Mouse (Mus musculus) kidney, embryonic 16.5 days (tissue): ENCODE measurements around the gene Vwa3a. TPM values are rescaled to one million over a fixed set of nuclear protein-coding genes. Genes with fewer than 3 reads are reported as not detected.

Experiments
- ATAC-seq: fragments of 200-750 bp; cut with Nextera tagmentation; 2 replicates; pipeline ENCODE4 v1.8.0; 2017; ENCODE audit warnings: moderate TSS enrichment; ENCODE audit not compliant: low FRiP score, low TSS enrichment
- H3K27ac ChIP-seq: fragments of 300-500 bp; sonication (generic); 2 replicates; pipeline ENCODE4 v1.5.1; 2014; ENCODE audit warnings: low read length
- H3K27me3 ChIP-seq: fragments of 300-500 bp; sonication (generic); 2 replicates; pipeline ENCODE4 v1.6.1; 2014; ENCODE audit warnings: low read length, control low read depth, mixed read lengths; ENCODE audit not compliant: insufficient read depth
- H3K36me3 ChIP-seq: fragments of 300-500 bp; sonication (generic); 2 replicates; pipeline ENCODE4 v1.6.1; 2014; ENCODE audit warnings: low read length, control low read depth, mixed read lengths; ENCODE audit not compliant: insufficient read depth
- H3K4me1 ChIP-seq: fragments of 300-500 bp; sonication (generic); 2 replicates; pipeline ENCODE4 v1.6.1; 2014; ENCODE audit warnings: low read length, control low read depth, mixed read lengths; ENCODE audit not compliant: insufficient read depth
- H3K4me2 ChIP-seq: fragments of 300-500 bp; sonication (generic); replicated peaks from 2 replicates; pipeline ENCODE4 v1.6.1; 2014; ENCODE audit warnings: low read depth, low read length
- H3K4me3 ChIP-seq: fragments of 300-500 bp; sonication (generic); 2 replicates; pipeline ENCODE4 v1.5.1; 2014; ENCODE audit warnings: mild to moderate bottlenecking, low read length
- H3K9ac ChIP-seq: fragments of 300-500 bp; sonication (generic); replicated peaks from 2 replicates; pipeline ENCODE4 v1.6.1; 2014; ENCODE audit warnings: low read length
- H3K9me3 ChIP-seq: fragments of 300-500 bp; sonication (generic); 2 replicates; pipeline ENCODE4 v1.6.1; 2016; ENCODE audit warnings: low read length, control low read depth
- WGBS: fragments of 180-500 bp; shearing (Covaris S2); extraction: QIAGEN DNeasy Blood & Tissue Kit; methylation state at CpG from one replicate; pipeline ENCODE4 v1.1.7; 2014; 5-methylcytosine and 5-hydroxymethylcytosine counted together
- polyA plus RNA-seq: library from polyadenylated mRNA; unstranded; fragments of >200 nt; fragmentation: Nextera tagmentation; extraction: Ambion mirVana; gene quantifications from 2 replicates; pipeline ENCODE4 v1.2.1, GENCODE M21; 2015

Vwa3a gene
- polyA plus RNA-seq, 1 experiment from 2014 or later: 0.11 TPM

- H3K27me3 ChIP-seq: no peaks in the 10 kb centered on the region
- ATAC-seq: no peak
- no peaks in the 10 kb centered on the region for H3K4me1 ChIP-seq
- H3K4me3 ChIP-seq: no peak overlapping the region
- H3K4me2 ChIP-seq: no peak overlapping the region
- H3K9me3 ChIP-seq: no peaks in the 10 kb centered on the region
- no peak overlapping the region for H3K9ac ChIP-seq
- H3K36me3 ChIP-seq: no peaks in the 10 kb centered on the region
- H3K27ac ChIP-seq: no peak overlapping the region
- 55% methylated on average over 2 of the region's 2 CpGs for WGBS
Observed at GRCm38 (mm10) chr7:120778012-120778411, 38.9 kb downstream of the Vwa3a start.

- no peaks in the 10 kb centered on the region for H3K27me3 ChIP-seq
- 53% methylated on average over 4 of the region's 4 CpGs for WGBS
Observed at GRCm38 (mm10) chr7:120795544-120795943, 56.4 kb downstream of the Vwa3a start.

GRCm38 (mm10) chr7:120796369-120796768 is 57.3 kb downstream of the Vwa3a start:
- no peak overlapping the region for H3K9ac ChIP-seq
- no peak overlapping the region for H3K27ac ChIP-seq
- no peaks in the 10 kb centered on the region for H3K27me3 ChIP-seq
- no peaks in the 10 kb centered on the region for H3K9me3 ChIP-seq
- H3K4me1 ChIP-seq: no peaks in the 10 kb centered on the region
- no peak overlapping the region for H3K4me2 ChIP-seq
- H3K36me3 ChIP-seq: no peaks in the 10 kb centered on the region
- no peak overlapping the region for H3K4me3 ChIP-seq
- ATAC-seq: no peak
- 67% methylated on average over 3 of the region's 3 CpGs for WGBS

More at GRCm38 (mm10) chr7:120795544-120795943, 56.4 kb downstream of the Vwa3a start:
- Histone ChIP-seq H3K4me2 (no peak overlapping the region), H3K4me3 (no peak overlapping the region), H3K9ac (no peak overlapping the region), H3K9me3 (no peaks in the 10 kb centered on the region), H3K27ac (no peak overlapping the region), H3K4me1 (no peaks in the 10 kb centered on the region), H3K36me3 (no peaks in the 10 kb centered on the region)
- no peak for ATAC-seq

GRCm38 (mm10) chr7:120803268-120803667 is 64.2 kb downstream of the Vwa3a start:
- Histone ChIP-seq H3K4me2 (no peak overlapping the region), H3K36me3 (no peaks in the 10 kb centered on the region), H3K4me3 (no peak overlapping the region), H3K27ac (no peak overlapping the region), H3K9me3 (no peaks in the 10 kb centered on the region), H3K4me1 (no peaks in the 10 kb centered on the region), H3K27me3 (no peaks in the 10 kb centered on the region), H3K9ac (no peak overlapping the region)
- 94% methylated on average over 2 of the region's 2 CpGs for WGBS
- no peak for ATAC-seq

GRCm38 (mm10) chr7:120809705-120810104 is 70.6 kb downstream of the Vwa3a start:
- peaks cover 4% of the 10 kb centered on the region; the same call in 1 of the 2 replicates for H3K4me1 ChIP-seq
- H3K9ac ChIP-seq: no peak overlapping the region; the same call in 1 of the 2 replicates
- no peak overlapping the region for H3K27ac ChIP-seq
- ATAC-seq: peak; percentile 67
- 2% methylated on average over 26 of the region's 27 CpGs for WGBS
- peak overlapping the region; percentile 59 for H3K4me2 ChIP-seq
- H3K4me3 ChIP-seq: peak overlapping the region; percentile 36
- H3K9me3 ChIP-seq: no peaks in the 10 kb centered on the region
- H3K36me3 ChIP-seq: no peaks in the 10 kb centered on the region
- no peaks in the 10 kb centered on the region for H3K27me3 ChIP-seq

- Histone ChIP-seq H3K9ac (no peak within 1 kb of the TSS), H3K36me3 (no peaks in the 10 kb centered on the region), H3K27me3 (0 out of 2 replicates have a peak, but pooled peaks cover 3% of the 10 kb centered on the region), H3K4me3 (no peak within 1 kb of the TSS), H3K4me1 (peaks cover 4% of the 10 kb centered on the region; the same call in 1 of the 2 replicates), H3K27ac (no peak within 1 kb of the TSS), H3K9me3 (no peaks in the 10 kb centered on the region), H3K4me2 (no peak within 1 kb of the TSS)
- ATAC-seq: no peak
- 74% methylated on average over 6 of the region's 6 CpGs for WGBS
Observed at GRCm38 (mm10) chr7:120811834-120812415, 72.8 kb downstream of the Vwa3a start, which contains the start of gene Gm5737. Gm5737 (plus strand) TSS chr7:120812365.

GRCm38 (mm10) chr7:120817552-120817951 is 78.4 kb downstream of the Vwa3a start:
- Histone ChIP-seq H3K4me2 (no peak overlapping the region), H3K36me3 (no peaks in the 10 kb centered on the region), H3K9me3 (no peaks in the 10 kb centered on the region), H3K27ac (no peak overlapping the region), H3K9ac (no peak overlapping the region), H3K4me3 (no peak overlapping the region), H3K27me3 (0 out of 2 replicates have a peak, but pooled peaks cover 3% of the 10 kb centered on the region), H3K4me1 (no peaks in the 10 kb centered on the region)
- 89% methylated on average over 6 of the region's 6 CpGs for WGBS
- ATAC-seq: no peak

- ATAC-seq: no peak
- WGBS: 75% methylated on average over 4 of the region's 4 CpGs
- no peaks in the 10 kb centered on the region for H3K9me3 ChIP-seq
- no peak overlapping the region for H3K27ac ChIP-seq
- H3K36me3 ChIP-seq: no peaks in the 10 kb centered on the region
- H3K4me3 ChIP-seq: no peak overlapping the region
- H3K9ac ChIP-seq: no peak overlapping the region
- H3K4me2 ChIP-seq: no peak overlapping the region
- H3K27me3 ChIP-seq: 0 out of 2 replicates have a peak, but pooled peaks cover 3% of the 10 kb centered on the region
- no peaks in the 10 kb centered on the region for H3K4me1 ChIP-seq
Observed at GRCm38 (mm10) chr7:120819386-120819785, 80.3 kb downstream of the Vwa3a start.

- Histone ChIP-seq H3K27ac (no peak overlapping the region), H3K4me3 (no peak overlapping the region)
- 23% methylated on average over 5 of the region's 5 CpGs for WGBS
Observed at GRCm38 (mm10) chr7:120823248-120823647, 84.1 kb downstream of the Vwa3a start.

GRCm38 (mm10) chr7:120825097-120825496 is 86.0 kb downstream of the Vwa3a start:
- no peaks in the 10 kb centered on the region for H3K27me3 ChIP-seq
- H3K27ac ChIP-seq: no peak overlapping the region
- H3K4me1 ChIP-seq: peaks cover 4% of the 10 kb centered on the region; the same call in 1 of the 2 replicates
- no peaks in the 10 kb centered on the region for H3K9me3 ChIP-seq
- ATAC-seq: no peak
- H3K4me3 ChIP-seq: no peak overlapping the region
- no peak overlapping the region for H3K9ac ChIP-seq
- H3K4me2 ChIP-seq: no peak overlapping the region
- WGBS: 72% methylated on average over 2 of the region's 2 CpGs
- H3K36me3 ChIP-seq: no peaks in the 10 kb centered on the region

More at GRCm38 (mm10) chr7:120823248-120823647, 84.1 kb downstream of the Vwa3a start:
- H3K9me3 ChIP-seq: no peaks in the 10 kb centered on the region
- ATAC-seq: 0 out of 2 replicates have a peak, but pooled peaks have one; percentile 11
- no peak overlapping the region for H3K9ac ChIP-seq
- no peaks in the 10 kb centered on the region for H3K36me3 ChIP-seq
- H3K4me1 ChIP-seq: no peaks in the 10 kb centered on the region
- H3K27me3 ChIP-seq: no peaks in the 10 kb centered on the region
- no peak overlapping the region for H3K4me2 ChIP-seq
